8 mouse cellular contexts compared by ENCODE assay signal in the genomic region with DNA sequence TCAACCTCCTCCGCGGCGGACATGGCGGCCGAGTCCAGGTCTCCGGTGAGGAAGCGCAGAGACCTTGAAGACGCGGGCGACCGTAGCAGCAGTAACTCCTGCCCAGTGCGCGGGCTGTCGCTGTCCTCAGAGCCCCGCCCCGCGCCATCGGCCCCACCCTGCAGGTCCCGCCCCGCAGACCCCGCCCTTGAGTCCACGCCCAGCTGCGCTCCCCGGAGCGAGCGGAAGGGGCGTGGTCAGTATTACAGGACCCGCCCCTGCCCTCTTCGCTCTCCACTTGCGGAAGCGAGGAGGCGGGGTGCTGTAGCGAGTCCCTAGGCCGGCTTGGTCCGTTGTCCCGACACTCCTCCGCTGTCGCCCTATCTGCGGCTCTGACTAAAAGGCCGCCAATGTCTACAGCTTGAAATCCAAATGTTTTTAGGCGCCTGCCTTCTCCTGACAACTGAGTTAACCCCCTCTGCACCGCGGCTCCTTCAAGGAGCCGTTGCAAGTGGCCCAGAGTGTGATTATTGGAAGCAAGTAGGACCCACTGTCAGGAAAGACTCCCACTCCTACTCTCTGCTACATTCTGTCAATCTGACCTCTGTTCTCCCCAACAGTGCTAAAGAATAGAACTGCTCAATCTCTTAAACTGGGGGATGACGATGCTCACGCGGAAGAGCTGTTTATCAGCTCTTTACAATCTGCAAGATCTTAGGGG. TPM values are rescaled to one million over a fixed set of nuclear protein-coding genes. Genes with fewer than 3 reads are reported as not detected.
A peak's percentile ranks its signal among the peaks of the same experiment; 100 is the strongest.
DNase-seq lines count a peak whose midpoint lies in the region; ATAC-seq and TF ChIP-seq lines count a peak whose summit lies in the region.

No protein-coding gene starts in this region.

- TF ChIP-seq POLR2A in bone marrow, adult 2 months (IDR thresholded peaks at IDR 0.05; ENCODE audit: borderline replicate concordance, control insufficient read depth, low read depth, low read length): peak; percentile 86; the same call in 1 of the 2 replicates
- TF ChIP-seq POLR2A in heart, adult 2 months (IDR thresholded peaks at IDR 0.05; ENCODE audit: insufficient read depth, low read depth, low read length): peak; percentile 93
- peak; percentile 74 for TF ChIP-seq POLR2A in kidney, adult 2 months (IDR thresholded peaks at IDR 0.05; ENCODE audit: low read depth, low read length)
- TF ChIP-seq POLR2A in spleen, adult 2 months (IDR thresholded peaks at IDR 0.05; ENCODE audit: low read depth, low read length): peak; percentile 86

- H3K27me3 ChIP-seq in embryonic facial prominence, embryonic 14.5 days (replicated peaks; ENCODE audit: control insufficient read depth, insufficient read depth, low read length): no peaks in the 10 kb centered on the region
- H3K27me3 ChIP-seq in heart, adult 2 months (ENCODE audit: control insufficient read depth, insufficient read depth, low read length): no peaks in the 10 kb centered on the region
- H3K27me3 ChIP-seq in kidney, adult 2 months (replicated peaks; ENCODE audit: control insufficient read depth, insufficient read depth, low read length): no peaks in the 10 kb centered on the region
- peaks cover 4% of the 10 kb centered on the region; the same call in 1 of the 2 replicates for H3K27me3 ChIP-seq in limb, embryonic 12.5 days
- H3K27me3 ChIP-seq in midbrain, embryonic 14.5 days (ENCODE audit: control insufficient read depth, insufficient read depth, low read length): no peaks in the 10 kb centered on the region
- H3K27me3 ChIP-seq in spleen, adult 2 months (ENCODE audit: control insufficient read depth, insufficient read depth, low read length): no peaks in the 10 kb centered on the region

- no peak for TF ChIP-seq CTCF in bone marrow, adult 2 months (IDR thresholded peaks at IDR 0.05; ENCODE audit: control insufficient read depth, insufficient read depth, low read length)
- peak; percentile 36; the same call in 1 of the 2 replicates for TF ChIP-seq CTCF in heart, adult 2 months (IDR thresholded peaks at IDR 0.05)
- no peak for TF ChIP-seq CTCF in kidney, adult 2 months (conservative IDR thresholded peaks at IDR 0.05; ENCODE audit: insufficient read depth, insufficient read length, low read depth, low read length)
- no peak for TF ChIP-seq CTCF in spleen, adult 2 months (IDR thresholded peaks at IDR 0.05; ENCODE audit: extremely low read depth, insufficient read depth, insufficient read length, insufficient replicate concordance)

- H3K4me2 ChIP-seq in embryonic facial prominence, embryonic 14.5 days (ENCODE audit: low read depth, low read length): peak overlapping the region; percentile 79
- peak overlapping the region; percentile 88 for H3K4me2 ChIP-seq in limb, embryonic 12.5 days
- peak overlapping the region; percentile 78 for H3K4me2 ChIP-seq in midbrain, embryonic 14.5 days (ENCODE audit: low read length)

- H3K9me3 ChIP-seq in embryonic facial prominence, embryonic 14.5 days (ENCODE audit: control insufficient read depth, low read length): no peaks in the 10 kb centered on the region
- H3K9me3 ChIP-seq in limb, embryonic 12.5 days: no peaks in the 10 kb centered on the region
- no peaks in the 10 kb centered on the region for H3K9me3 ChIP-seq in midbrain, embryonic 14.5 days (ENCODE audit: control insufficient read depth, low read length)

- peak overlapping the region; percentile 99 for H3K4me3 ChIP-seq in bone marrow, adult 2 months (replicated peaks; ENCODE audit: control insufficient read depth, low read depth, low read length)
- peak overlapping the region; percentile 92 for H3K4me3 ChIP-seq in embryonic facial prominence, embryonic 14.5 days (ENCODE audit: low read depth, low read length)
- H3K4me3 ChIP-seq in heart, adult 2 months: peak overlapping the region; percentile 97
- peak overlapping the region; percentile 85 for H3K4me3 ChIP-seq in kidney, adult 2 months (ENCODE audit: insufficient read depth, low read depth, low read length)
- H3K4me3 ChIP-seq in limb, embryonic 12.5 days (replicated peaks): peak overlapping the region; percentile 87
- H3K4me3 ChIP-seq in midbrain, embryonic 14.5 days (replicated peaks; ENCODE audit: low read depth, low read length): peak overlapping the region; percentile 92
- H3K4me3 ChIP-seq in spleen, adult 2 months (ENCODE audit: extremely low read depth, insufficient read depth, insufficient read length): peak overlapping the region; percentile 99

- no peak for TF ChIP-seq EP300 in heart, adult 2 months (IDR thresholded peaks at IDR 0.05; ENCODE audit: insufficient read depth, low read depth, low read length)

- H3K27ac ChIP-seq in bone marrow, adult 2 months (ENCODE audit: control insufficient read depth, insufficient read depth, low read depth, low read length, poor library complexity): peak overlapping the region; percentile 99
- H3K27ac ChIP-seq in embryonic facial prominence, embryonic 14.5 days (replicated peaks; ENCODE audit: low read depth, low read length): peak overlapping the region; percentile 84
- H3K27ac ChIP-seq in heart, adult 2 months: peak overlapping the region; percentile 97
- peak overlapping the region; percentile 91 for H3K27ac ChIP-seq in kidney, adult 2 months (ENCODE audit: insufficient read depth, low read depth, low read length)
- H3K27ac ChIP-seq in limb, embryonic 12.5 days: peak overlapping the region; percentile 74
- H3K27ac ChIP-seq in midbrain, embryonic 14.5 days (replicated peaks; ENCODE audit: low read depth, low read length): peak overlapping the region; percentile 80
- H3K27ac ChIP-seq in spleen, adult 2 months (ENCODE audit: insufficient read depth, low read length): peak overlapping the region; percentile 99

- WGBS in bone marrow, adult 2 months: 1% methylated on average over 47 of the region's 47 CpGs
- WGBS in embryonic facial prominence, embryonic 14.5 days: 1% methylated on average over 31 of the region's 47 CpGs
- 2% methylated on average over 43 of the region's 47 CpGs for WGBS in heart, adult 2 months
- WGBS in kidney, adult 2 months: 2% methylated on average over 47 of the region's 47 CpGs
- 1% methylated on average over 47 of the region's 47 CpGs for WGBS in limb, embryonic 12.5 days
- WGBS in midbrain, embryonic 14.5 days: 2% methylated on average over 46 of the region's 47 CpGs
- 3% methylated on average over 46 of the region's 47 CpGs for WGBS in spleen, adult 2 months

- DNase-seq in B cell, adult 2 months: peak; percentile 95 to 96
- peak; percentile 98 for DNase-seq in embryonic facial prominence, embryonic 14.5 days (ENCODE audit: low spot score)
- DNase-seq in heart, adult 2 months: peak; percentile 94 to 97
- DNase-seq in kidney, adult 2 months: peak; percentile 97
- DNase-seq in midbrain, embryonic 14.5 days: peak; percentile 97
- peak; percentile 92 to 94 for DNase-seq in spleen, adult 2 months (ENCODE audit: low read depth in 1 of 2, low spot score in 2 of 2)

- peaks cover 11% of the 10 kb centered on the region; the same call in 1 of the 2 replicates for H3K36me3 ChIP-seq in embryonic facial prominence, embryonic 14.5 days (ENCODE audit: control insufficient read depth, insufficient read depth, low read length)
- H3K36me3 ChIP-seq in heart, adult 2 months (ENCODE audit: control insufficient read depth, insufficient read depth, low read length): peaks cover 13% of the 10 kb centered on the region
- no peaks in the 10 kb centered on the region; the same call in 1 of the 2 replicates for H3K36me3 ChIP-seq in kidney, adult 2 months (ENCODE audit: control insufficient read depth, insufficient read depth, low read length)
- H3K36me3 ChIP-seq in limb, embryonic 12.5 days: peaks cover 14% of the 10 kb centered on the region
- peaks cover 13% of the 10 kb centered on the region for H3K36me3 ChIP-seq in midbrain, embryonic 14.5 days (ENCODE audit: control insufficient read depth, insufficient read depth, low read length)
- peaks cover 14% of the 10 kb centered on the region for H3K36me3 ChIP-seq in spleen, adult 2 months (ENCODE audit: control insufficient read depth, insufficient read depth, low read length)

- peak; percentile 98 for ATAC-seq in embryonic facial prominence, embryonic 14.5 days (ENCODE audit: low read depth)
- peak; percentile 94 for ATAC-seq in limb, embryonic 12.5 days (ENCODE audit: insufficient number of reproducible peaks, insufficient read depth, low FRiP score, low TSS enrichment, low read depth)
- ATAC-seq in midbrain, embryonic 14.5 days (ENCODE audit: low FRiP score, low TSS enrichment): peak; percentile 97

- H3K4me1 ChIP-seq in bone marrow, adult 2 months (ENCODE audit: control insufficient read depth, insufficient read depth, low read length): no peaks in the 10 kb centered on the region
- peaks cover 10% of the 10 kb centered on the region for H3K4me1 ChIP-seq in embryonic facial prominence, embryonic 14.5 days (ENCODE audit: control insufficient read depth, insufficient read depth, low read length)
- peaks cover 3% of the 10 kb centered on the region for H3K4me1 ChIP-seq in heart, adult 2 months (ENCODE audit: control insufficient read depth, insufficient read depth, low read length)
- peaks cover 11% of the 10 kb centered on the region; the same call in 1 of the 2 replicates for H3K4me1 ChIP-seq in kidney, adult 2 months (ENCODE audit: control insufficient read depth, insufficient read depth, low read length)
- peaks cover 15% of the 10 kb centered on the region for H3K4me1 ChIP-seq in limb, embryonic 12.5 days (replicated peaks)
- H3K4me1 ChIP-seq in midbrain, embryonic 14.5 days (ENCODE audit: control insufficient read depth, insufficient read depth, low read length): peaks cover 9% of the 10 kb centered on the region
- H3K4me1 ChIP-seq in spleen, adult 2 months (ENCODE audit: control insufficient read depth, insufficient read depth, insufficient read length): peaks cover 4% of the 10 kb centered on the region; the same call in 1 of the 2 replicates

- peak overlapping the region; percentile 88 for H3K9ac ChIP-seq in embryonic facial prominence, embryonic 14.5 days (ENCODE audit: low read depth, low read length)
- H3K9ac ChIP-seq in heart, adult 2 months (ENCODE audit: low read depth, low read length): peak overlapping the region; percentile 92
- H3K9ac ChIP-seq in limb, embryonic 12.5 days (replicated peaks): peak overlapping the region; percentile 71
- peak overlapping the region; percentile 85 for H3K9ac ChIP-seq in midbrain, embryonic 14.5 days (replicated peaks; ENCODE audit: low read length)

- intact Hi-C loops in heart, adult 2 months (cut with DNase I): loop anchor here (2.0 kb wide), 4 partner anchors 23 to 61 kb away; no protein-coding TSS in a partner anchor

- H3K79me2 ChIP-seq in heart, adult 2 months (replicated peaks; ENCODE audit: control insufficient read depth, insufficient read depth, low read length): peaks cover 3% of the 10 kb centered on the region

RNA-seq across cellular contexts. Expression of a gene that starts 22.5 kb away (rescaled TPM):
- 29.4 and 62.3 TPM in 2 replicates for polyA plus RNA-seq in bone marrow, adult 2 months (2011; ENCODE audit: insufficient read depth, insufficient read length, low replicate concordance, missing spikeins)
- polyA plus RNA-seq in embryonic facial prominence, embryonic 14.5 days (2014; fragmentation: Nextera tagmentation; extraction: Ambion mirVana): 68.6 and 73.7 TPM in 2 replicates
- 10 to 100 TPM; 33.5 to 35.8 TPM for total RNA-seq in heart, adult 2 months (2021)
- 34.8 and 47.5 TPM in 2 replicates for polyA plus RNA-seq in heart, adult 2 months (2012; rRNA removed)
- polyA plus RNA-seq in kidney, adult 2 months (2012; rRNA removed): 38.1 and 42.0 TPM in 2 replicates
- polyA plus RNA-seq in limb, embryonic 12.5 days (2016; fragmentation: Nextera tagmentation; extraction: Ambion mirVana): 38.9 and 41.8 TPM in 2 replicates
- 14.0 and 22.3 TPM in 2 replicates for polyA plus RNA-seq in midbrain, embryonic 14.5 days (2014; fragmentation: Nextera tagmentation; extraction: Ambion mirVana)
- 55.9 and 70.9 TPM in 2 replicates for polyA plus RNA-seq in spleen, adult 2 months (2012; rRNA removed)

RNA-seq across cellular contexts. Expression of a gene that starts 57.4 kb away (rescaled TPM):
- polyA plus RNA-seq in bone marrow, adult 2 months (2011; ENCODE audit: insufficient read depth, insufficient read length, low replicate concordance, missing spikeins): 1.9 and 6.1 TPM in 2 replicates
- polyA plus RNA-seq in embryonic facial prominence, embryonic 14.5 days (2014; fragmentation: Nextera tagmentation; extraction: Ambion mirVana): 1.8 and 2.1 TPM in 2 replicates
- total RNA-seq in heart, adult 2 months (2021): 1 to 10 TPM; 5.7 to 6.3 TPM
- polyA plus RNA-seq in heart, adult 2 months (2012; rRNA removed): 3.0 and 4.0 TPM in 2 replicates
- polyA plus RNA-seq in kidney, adult 2 months (2012; rRNA removed): 5.2 and 5.4 TPM in 2 replicates
- polyA plus RNA-seq in limb, embryonic 12.5 days (2016; fragmentation: Nextera tagmentation; extraction: Ambion mirVana): 5.1 and 6.2 TPM in 2 replicates
- polyA plus RNA-seq in midbrain, embryonic 14.5 days (2014; fragmentation: Nextera tagmentation; extraction: Ambion mirVana): 5.8 and 7.1 TPM in 2 replicates
- 4.3 and 6.5 TPM in 2 replicates for polyA plus RNA-seq in spleen, adult 2 months (2012; rRNA removed)

Comparison
In these comparisons a context has a peak if more than half of its experiments do, and no peak if none do; other contexts are left out.
1. Peak in every context shown above with its lines: DNase-seq, ATAC-seq, H3K4me3 ChIP-seq and H3K27ac ChIP-seq.